Mouse (Mus musculus): ENCODE results near the gene Grin3b.

DNA sequence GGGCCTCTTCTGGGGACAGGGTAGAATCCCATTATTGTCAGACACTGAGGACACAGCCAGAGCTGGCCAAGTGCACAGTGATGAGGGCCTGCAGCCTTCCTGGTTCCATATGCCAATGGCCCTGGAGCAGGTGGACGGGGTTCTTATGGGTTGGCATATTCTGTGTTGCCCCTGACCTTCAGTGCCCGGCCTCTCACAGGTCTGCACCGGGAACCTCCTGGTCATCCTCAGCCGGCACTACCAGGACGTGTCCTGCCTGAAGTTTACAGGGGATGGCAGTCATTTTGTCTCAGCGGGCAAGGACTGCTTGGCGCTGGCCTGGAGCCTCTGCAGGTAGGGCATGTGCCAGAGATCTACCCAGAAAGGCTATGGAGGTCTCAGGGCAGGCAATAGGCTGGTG is 5.8 kb upstream of the Grin3b start:
- TF ChIP-seq CTCF (IDR thresholded peaks at IDR 0.05; ENCODE audit: low read depth) = no peak
- TF ChIP-seq EP300 (optimal IDR thresholded peaks at IDR 0.05) = no peak
